Mouse (Mus musculus): ENCODE measurements at regions not wholly inside any gene's neighbourhood (a gene's known extent, or its start where the extent isn't known, plus 50 kb on each side); places are given as distances from the start of the nearest gene placed in this dataset.

- no peak for ATAC-seq (replicated peaks; ENCODE audit: low FRiP score, low TSS enrichment, poor library complexity, severe bottlenecking)
Observed at GRCm38 (mm10) chr5:51934910-51935309, 255.4 kb downstream of the Dhx15 start.

GRCm38 (mm10) chr5:51933331-51933730, 257.0 kb downstream of the Dhx15 start:
- ATAC-seq (replicated peaks; ENCODE audit: low FRiP score, low TSS enrichment, poor library complexity, severe bottlenecking), result no peak

DNA sequence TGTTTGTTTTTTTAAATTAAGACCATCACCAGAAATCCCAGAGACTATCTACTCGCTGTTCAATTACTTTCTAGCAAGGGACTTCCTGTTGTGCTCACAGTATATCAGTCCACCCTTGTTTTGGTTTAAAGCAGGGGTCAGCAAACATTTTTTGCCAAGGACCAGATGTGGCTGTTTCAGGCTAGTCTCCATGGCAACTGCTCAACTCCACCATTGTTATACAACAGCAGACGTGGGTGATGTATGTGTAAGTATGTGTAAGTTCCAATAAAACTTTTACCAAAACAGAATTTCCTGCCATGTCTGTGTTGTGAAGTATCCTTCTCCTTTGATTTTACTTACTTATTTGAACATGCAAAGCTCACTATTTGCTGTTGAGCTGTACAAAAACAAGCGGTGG, 259.9 kb downstream of the Dhx15 start:
- no peak for ATAC-seq (replicated peaks; ENCODE audit: low FRiP score, low TSS enrichment, poor library complexity, severe bottlenecking)

GRCm38 (mm10) chr5:51928801-51929200, 261.5 kb downstream of the Dhx15 start:
- ATAC-seq (replicated peaks; ENCODE audit: low FRiP score, low TSS enrichment, poor library complexity, severe bottlenecking), result no peak

DNA sequence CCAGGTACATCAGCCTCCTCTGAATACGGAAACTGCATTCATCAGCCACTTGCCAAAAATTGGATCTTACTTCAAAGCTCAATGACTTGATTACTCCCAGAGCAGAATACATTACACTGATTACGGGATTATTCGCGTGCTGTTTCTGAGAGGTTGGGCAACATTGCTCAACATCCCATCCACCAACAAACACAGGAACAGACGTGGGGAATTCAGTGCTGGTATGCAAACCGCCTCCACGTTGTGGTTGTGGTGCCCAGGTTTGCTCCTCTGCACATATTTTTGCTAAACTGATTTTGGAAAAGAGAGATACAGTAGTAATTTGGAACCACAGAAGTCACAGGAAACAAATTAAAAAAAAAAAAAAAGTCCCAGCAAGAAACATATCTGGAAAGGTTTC, 266.9 kb downstream of the Dhx15 start:
- no peak for ATAC-seq (replicated peaks; ENCODE audit: low FRiP score, low TSS enrichment, poor library complexity, severe bottlenecking)

DNA sequence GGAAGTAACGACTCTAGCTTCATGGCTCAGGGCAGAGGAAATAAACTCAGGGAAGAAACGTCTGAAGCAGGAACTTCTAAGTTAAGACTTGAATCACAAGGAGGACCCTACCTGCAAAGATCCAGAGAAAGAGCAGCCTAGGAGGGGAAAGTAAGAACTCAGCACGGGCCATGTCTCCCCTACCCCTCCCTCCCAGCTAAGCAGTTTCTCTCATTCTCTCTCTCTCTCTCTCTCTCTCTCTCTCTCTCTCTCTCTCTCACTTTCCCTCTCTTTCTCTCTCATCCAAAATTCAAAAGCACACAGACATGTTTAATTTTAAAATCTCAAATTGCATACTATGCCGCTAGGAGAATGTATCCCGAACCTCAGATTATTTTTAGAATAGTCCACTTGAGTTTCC, 267.3 kb downstream of the Dhx15 start:
- no peak for ATAC-seq (replicated peaks; ENCODE audit: low FRiP score, low TSS enrichment, poor library complexity, severe bottlenecking)

DNA sequence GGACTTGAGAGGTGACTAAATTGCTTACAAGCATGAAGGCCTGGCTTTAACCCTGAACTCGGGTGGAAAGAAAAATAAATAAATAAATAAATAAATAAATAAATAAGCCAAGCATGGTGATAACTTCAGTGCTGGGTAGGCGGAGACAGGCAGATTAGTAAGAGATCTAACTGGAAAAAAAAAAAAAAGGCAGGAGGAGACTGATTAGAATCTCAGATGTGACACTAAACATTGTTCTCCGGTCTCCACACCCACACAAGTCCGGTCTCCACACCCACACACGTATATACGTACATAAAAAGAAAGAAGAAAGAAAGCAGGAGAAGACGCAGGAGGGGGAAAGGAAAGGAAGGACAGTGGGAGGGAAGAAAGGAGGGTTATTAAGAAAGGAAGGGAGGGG, 267.8 kb downstream of the Dhx15 start:
- no peak for ATAC-seq (replicated peaks; ENCODE audit: low FRiP score, low TSS enrichment, poor library complexity, severe bottlenecking)

DNA sequence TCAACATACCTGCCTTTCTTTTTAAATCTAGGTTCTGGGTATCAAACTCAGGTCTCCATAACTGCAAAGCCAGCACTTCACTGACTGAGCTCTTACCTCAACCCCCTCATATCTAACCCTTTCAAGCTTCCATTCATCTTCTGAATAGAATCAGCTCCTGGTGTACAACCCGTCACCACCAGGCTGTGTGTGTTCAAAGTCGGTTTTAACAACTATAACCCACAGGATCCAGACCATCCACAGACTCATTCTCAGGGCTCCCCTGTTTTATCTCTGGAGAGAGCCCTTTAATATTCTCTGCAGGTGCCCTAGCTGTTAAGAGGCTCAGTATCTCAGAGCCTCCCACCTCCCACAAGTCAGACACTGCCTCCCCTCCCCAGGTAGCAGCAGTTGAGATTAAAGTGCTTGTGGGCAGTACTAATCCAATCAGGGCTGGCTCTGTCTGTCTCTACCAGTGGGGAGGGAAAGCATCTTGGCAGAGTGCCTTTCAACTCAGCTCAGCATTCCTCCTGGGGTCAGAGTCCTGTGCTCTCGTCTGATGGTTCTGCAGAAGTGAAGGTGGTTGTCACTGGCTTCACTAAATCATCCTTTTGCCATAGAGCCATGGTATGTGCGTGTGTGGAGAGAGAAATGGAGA, 272.4 kb downstream of the Dhx15 start:
- peak; percentile 42; the same call in 1 of the 2 replicates for ATAC-seq (replicated peaks; ENCODE audit: low FRiP score, low TSS enrichment, poor library complexity, severe bottlenecking)

DNA sequence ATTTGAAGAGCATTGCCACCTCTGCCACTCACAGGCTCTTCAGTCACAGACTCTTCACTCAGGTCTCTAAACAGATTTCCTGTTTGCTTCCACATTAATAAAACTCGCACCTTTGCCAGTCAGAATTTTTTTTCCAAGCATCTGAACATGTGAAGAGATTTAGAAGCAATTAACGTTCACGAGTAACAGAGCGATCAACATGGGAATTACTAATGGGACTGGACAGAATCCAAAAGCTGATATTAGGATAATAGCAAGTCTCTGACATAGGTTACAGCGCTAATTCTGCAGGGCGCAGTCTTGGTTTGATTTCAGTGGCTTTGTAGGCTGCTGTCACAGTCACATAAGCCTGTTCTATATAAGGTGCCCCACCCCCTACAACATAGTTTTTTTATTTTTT, 275.6 kb downstream of the Dhx15 start:
- no peak for ATAC-seq (replicated peaks; ENCODE audit: low FRiP score, low TSS enrichment, poor library complexity, severe bottlenecking)

DNA sequence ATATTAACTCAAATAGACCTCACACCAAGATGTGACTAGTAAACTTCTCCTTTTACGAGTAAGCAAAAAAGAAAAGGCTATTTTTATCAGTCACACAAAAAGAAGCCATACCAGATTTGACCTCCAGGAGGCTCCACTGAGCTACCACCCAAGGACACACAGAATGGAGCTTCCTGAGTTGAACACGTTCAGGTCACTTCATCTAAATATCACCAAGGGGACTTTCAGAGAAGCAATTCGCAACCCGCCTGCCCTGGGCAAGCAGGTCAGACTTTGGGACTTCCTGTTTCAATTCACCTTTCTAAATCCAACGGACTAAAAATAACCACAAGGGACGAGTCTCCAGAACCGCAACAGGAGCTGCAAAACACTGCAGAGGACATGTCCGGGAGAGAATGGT, 281.5 kb downstream of the Dhx15 start:
- ATAC-seq (replicated peaks; ENCODE audit: low FRiP score, low TSS enrichment, poor library complexity, severe bottlenecking), result peak; percentile 81

GRCm38 (mm10) chr5:51906315-51907109, 283.8 kb downstream of the Dhx15 start:
- no peak for ATAC-seq (replicated peaks; ENCODE audit: low FRiP score, low TSS enrichment, poor library complexity, severe bottlenecking)

DNA sequence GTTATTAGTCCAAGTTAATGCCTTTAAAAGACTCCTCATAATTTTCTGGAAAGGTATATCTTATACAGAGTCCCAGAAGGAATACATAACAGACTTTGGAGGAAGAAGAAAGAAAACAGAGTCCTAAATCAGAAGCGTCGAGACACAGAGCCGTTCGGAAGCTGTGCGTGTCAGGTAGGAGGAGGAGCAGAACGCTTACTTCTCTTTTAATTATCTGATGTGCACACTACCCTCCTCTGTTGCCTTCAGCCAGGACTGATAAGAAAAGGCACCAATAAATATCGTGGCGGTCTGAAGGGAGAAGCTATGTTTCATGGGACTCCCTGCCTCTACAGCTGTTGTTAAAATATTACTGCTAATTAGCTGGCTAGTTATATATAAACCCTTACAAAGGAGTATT, 296.2 kb downstream of the Dhx15 start:
- ATAC-seq (replicated peaks; ENCODE audit: low FRiP score, low TSS enrichment, poor library complexity, severe bottlenecking), result peak; percentile 92

GRCm38 (mm10) chr5:51891341-51891740, 299.0 kb downstream of the Dhx15 start:
- no peak for ATAC-seq (replicated peaks; ENCODE audit: low FRiP score, low TSS enrichment, poor library complexity, severe bottlenecking)

GRCm38 (mm10) chr5:51888404-51888803, 301.9 kb downstream of the Dhx15 start:
- ATAC-seq (replicated peaks; ENCODE audit: low FRiP score, low TSS enrichment, poor library complexity, severe bottlenecking), result no peak

- ATAC-seq (replicated peaks; ENCODE audit: low FRiP score, low TSS enrichment, poor library complexity, severe bottlenecking), result no peak
Observed at GRCm38 (mm10) chr5:51882594-51882993, 307.7 kb downstream of the Dhx15 start.

DNA sequence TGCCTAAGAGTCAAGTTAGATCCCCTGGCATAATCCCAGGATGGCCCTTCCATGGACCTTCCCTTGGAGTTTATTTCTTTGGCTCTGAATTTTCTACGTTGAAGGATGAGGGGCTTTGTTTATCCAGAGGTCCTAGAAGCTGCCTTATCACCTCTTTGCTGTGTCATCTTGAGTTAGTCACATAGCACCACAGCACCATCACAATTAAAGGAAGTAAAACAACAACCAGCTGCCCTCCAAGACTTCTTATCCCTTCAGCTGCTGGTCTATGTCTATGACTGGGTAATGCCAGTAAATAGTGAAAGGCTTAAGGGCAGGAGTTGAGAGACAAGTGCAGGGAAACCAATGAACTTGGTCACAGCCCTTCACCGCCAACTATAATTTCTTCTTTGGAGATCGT, 308.1 kb downstream of the Dhx15 start:
- no peak for ATAC-seq (replicated peaks; ENCODE audit: low FRiP score, low TSS enrichment, poor library complexity, severe bottlenecking)

GRCm38 (mm10) chr5:51876846-51877245, 309.3 kb upstream of the Ppargc1a start:
- no peak for ATAC-seq (replicated peaks; ENCODE audit: low FRiP score, low TSS enrichment, poor library complexity, severe bottlenecking)

- no peak for ATAC-seq (replicated peaks; ENCODE audit: low FRiP score, low TSS enrichment, poor library complexity, severe bottlenecking)
Observed at GRCm38 (mm10) chr5:51873571-51873970, 306.0 kb upstream of the Ppargc1a start.

- no peak for ATAC-seq (replicated peaks; ENCODE audit: low FRiP score, low TSS enrichment, poor library complexity, severe bottlenecking)
Observed at GRCm38 (mm10) chr5:51871735-51872134, 304.2 kb upstream of the Ppargc1a start.

- ATAC-seq (replicated peaks; ENCODE audit: low FRiP score, low TSS enrichment, poor library complexity, severe bottlenecking), result no peak
Observed at GRCm38 (mm10) chr5:51868223-51868713, 300.7 kb upstream of the Ppargc1a start.

DNA sequence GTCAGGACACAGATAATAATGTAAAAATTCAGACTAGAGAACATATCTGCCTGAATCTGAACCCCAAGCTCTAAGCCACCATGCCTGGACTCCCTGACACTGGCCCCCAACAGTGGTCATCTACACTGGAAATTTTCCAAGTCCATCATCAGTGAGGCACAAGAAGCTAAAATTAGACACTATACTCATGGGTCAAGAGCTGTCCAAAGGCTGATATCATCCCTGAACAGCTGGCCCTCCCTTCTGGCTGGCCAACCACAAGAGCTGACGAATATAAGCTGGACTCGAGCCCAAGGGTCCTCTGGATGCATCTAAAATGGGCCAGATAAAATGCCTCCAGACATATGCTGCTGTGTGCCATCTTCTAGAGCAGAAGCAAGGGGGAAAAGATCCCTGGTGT, 298.5 kb upstream of the Ppargc1a start:
- no peak for ATAC-seq (replicated peaks; ENCODE audit: low FRiP score, low TSS enrichment, poor library complexity, severe bottlenecking)
